23 mouse cellular contexts compared by ENCODE assay signal in genomic region chr14:13686716-13687115, GRCm38 (mm10). TPM values are rescaled to one million over a fixed set of nuclear protein-coding genes. Genes with fewer than 3 reads are reported as not detected.
A peak's percentile ranks its signal among the peaks of the same experiment; 100 is the strongest.
DNase-seq lines count a peak whose midpoint lies in the region.
"Had no signal": no experiment of that assay in that cellular context is flagged by ENCODE, and none has a peak within 500 bp of the region (broad histone marks: within the 10 kb centered on the region; RNA-seq: fewer than 3 reads in every experiment).

No protein-coding gene starts in this region.

- peak; percentile 18 for DNase-seq in layer of hippocampus, adult 11-12 months (ENCODE audit: low spot score)
- no peak for DNase-seq in layer of hippocampus, postnatal 36 days
- peak; percentile 4 for DNase-seq in right cerebral cortex, adult 18-20 months
- no peak for DNase-seq in right cerebral cortex, postnatal 25 days
- peak; percentile 61 for DNase-seq in brain, adult 2 months (ENCODE audit: low read depth, low spot score)
- DNase-seq in T-cell, adult 2 months (ENCODE audit: low spot score): no peak
- DNase-seq: adrenal gland, postnatal 10 days; adrenal gland, postnatal 36 days; cerebellum, adult 11 months; cerebellum, adult 2 months; cerebellum, adult 9-11 months; cerebellum, postnatal 25 days; forebrain, postnatal 0 days; gastrocnemius, adult 2 months; gastrocnemius, postnatal 14 days; heart, adult 11 months had no signal

RNA-seq across cellular contexts. Expression of gene Sntn, which starts 16.0 kb away (rescaled TPM):
- total RNA-seq in layer of hippocampus, postnatal 36 days (2021): under 1 TPM in 1 of 2 experiments, not detected in 1; 0.83 TPM
- total RNA-seq: adrenal gland, adult 18-20 months; adrenal gland, postnatal 10 days; adrenal gland, postnatal 36 days; common myeloid progenitor, adult 5-6 weeks; ES-E14; forebrain, postnatal 0 days; gastrocnemius, adult 2 months; gastrocnemius, postnatal 14 days; gastrocnemius, postnatal 4 days; heart, adult 8-10 months; heart, postnatal 25 days; hematopoietic stem cell, adult 5-6 weeks had no signal

Comparison
In these comparisons a context has a peak if more than half of its experiments do, and no peak if none do; other contexts are left out.
1. DNase-seq: peak in layer of hippocampus, adult 11-12 months (single experiment), right cerebral cortex, adult 18-20 months (single experiment) and brain, adult 2 months (single experiment); none in layer of hippocampus, postnatal 36 days (0 of 2), right cerebral cortex, postnatal 25 days (single experiment) and T-cell, adult 2 months (single experiment).